Mouse (Mus musculus): ENCODE data around the gene Gpr135. TPM values are rescaled to one million over a fixed set of nuclear protein-coding genes. Genes with fewer than 3 reads are reported as not detected.
"Not testable (repeated sequence)": the region's sequence is repeated elsewhere in the genome, so short reads cannot be mapped to it uniquely, and the experiment has no call there.

The Gpr135 gene
- polyA plus RNA-seq, 1 experiment from 2014 or later, result 0.43 TPM

DNA sequence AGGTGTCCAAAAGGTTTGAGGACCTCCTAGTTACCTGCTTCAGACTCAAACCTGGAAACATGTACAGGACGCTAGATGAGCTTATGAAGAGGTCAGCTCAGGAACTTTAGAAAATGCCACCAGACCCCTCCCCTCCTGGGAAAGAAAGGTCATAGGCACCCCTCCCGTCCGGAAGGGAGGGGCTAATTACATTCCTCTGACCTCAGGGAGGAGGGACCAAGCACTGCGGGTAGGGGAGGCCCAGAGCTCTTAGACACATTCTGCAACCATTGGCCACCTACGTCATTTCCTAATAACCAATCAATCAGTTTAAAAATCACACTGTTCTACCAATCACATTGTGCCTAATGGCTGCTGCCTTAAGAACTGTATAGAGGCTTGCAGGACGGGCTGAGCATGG is 18.4 kb downstream of the Gpr135 start:
- 75% methylated on average over 6 of the region's 6 CpGs for WGBS
- H3K27me3 ChIP-seq (replicated peaks), result no peaks in the 10 kb centered on the region

DNA sequence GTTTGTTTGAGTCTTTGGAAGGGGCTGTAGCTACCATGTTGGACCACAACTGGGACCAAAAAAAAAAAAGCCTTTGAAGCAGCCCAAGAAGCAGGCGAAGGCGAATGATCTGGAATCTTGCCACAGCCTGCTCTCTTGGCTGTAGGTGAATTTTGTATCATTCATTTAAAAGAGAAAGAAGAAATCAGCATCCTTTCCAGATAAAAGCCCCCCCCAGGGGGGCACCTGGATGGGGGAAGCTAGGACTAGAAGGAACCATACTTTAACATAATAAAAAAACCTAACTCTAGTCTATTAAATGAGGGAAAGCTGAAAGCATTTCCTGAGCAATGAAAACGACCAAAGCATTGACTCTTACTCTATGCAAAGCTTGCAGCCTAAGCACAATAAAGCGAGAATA is 20.1 kb downstream of the Gpr135 start:
- Histone ChIP-seq H3K9me3 (peaks cover 11% of the 10 kb centered on the region; the same call in 1 of the 2 replicates), H3K4me3 (no peak overlapping the region), H3K27ac (replicated peaks) (no peak overlapping the region), H3K4me2 (no peak overlapping the region), H3K36me3 (no peaks in the 10 kb centered on the region), H3K9ac (no peak overlapping the region), H3K27me3 (replicated peaks) (no peaks in the 10 kb centered on the region), H3K4me1 (peaks cover 4% of the 10 kb centered on the region; the same call in 1 of the 2 replicates)
- no peak for ATAC-seq (ENCODE audit: extremely low read depth, insufficient number of reproducible peaks, low FRiP score, low TSS enrichment)
- 78% methylated on average over 4 of the region's 4 CpGs for WGBS

More for the DNA sequence above, 18.4 kb downstream of the Gpr135 start:
- Histone ChIP-seq H3K27ac (replicated peaks) (no peak overlapping the region), H3K9me3 (peaks cover 11% of the 10 kb centered on the region; the same call in 1 of the 2 replicates), H3K36me3 (no peaks in the 10 kb centered on the region), H3K4me2 (no peak overlapping the region), H3K9ac (no peak overlapping the region), H3K4me1 (no peaks in the 10 kb centered on the region), H3K4me3 (no peak overlapping the region)
- no peak for ATAC-seq (ENCODE audit: extremely low read depth, insufficient number of reproducible peaks, low FRiP score, low TSS enrichment)

DNA sequence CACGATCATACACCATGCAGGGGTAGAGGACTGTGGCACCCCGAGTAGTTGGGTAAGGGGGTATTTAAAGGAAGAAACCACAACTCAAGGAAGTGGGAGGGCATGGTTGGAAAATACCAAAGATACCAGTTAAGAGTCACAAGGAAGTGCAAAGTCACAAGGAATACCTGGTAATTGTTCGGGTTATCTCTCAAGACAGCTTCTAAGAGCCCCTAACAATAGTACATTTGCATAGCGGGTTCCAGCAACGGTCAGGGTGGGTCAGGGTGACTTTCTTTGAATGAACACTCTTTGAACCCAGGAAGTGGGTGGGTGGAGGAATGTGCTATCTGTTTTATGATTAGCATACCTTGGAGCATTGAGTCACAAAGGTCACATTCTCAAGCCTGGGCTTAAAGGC is 20.8 kb downstream of the Gpr135 start:
- H3K9ac ChIP-seq; H3K36me3 ChIP-seq; H3K4me3 ChIP-seq; H3K4me1 ChIP-seq; H3K4me2 ChIP-seq; H3K27ac ChIP-seq (replicated peaks); ATAC-seq (ENCODE audit: extremely low read depth, insufficient number of reproducible peaks, low FRiP score, low TSS enrichment); H3K27me3 ChIP-seq (replicated peaks): not testable (repeated sequence)
- 80% methylated on average over 5 of the region's 5 CpGs for WGBS
- peaks cover 11% of the 10 kb centered on the region; the same call in 1 of the 2 replicates for H3K9me3 ChIP-seq

DNA sequence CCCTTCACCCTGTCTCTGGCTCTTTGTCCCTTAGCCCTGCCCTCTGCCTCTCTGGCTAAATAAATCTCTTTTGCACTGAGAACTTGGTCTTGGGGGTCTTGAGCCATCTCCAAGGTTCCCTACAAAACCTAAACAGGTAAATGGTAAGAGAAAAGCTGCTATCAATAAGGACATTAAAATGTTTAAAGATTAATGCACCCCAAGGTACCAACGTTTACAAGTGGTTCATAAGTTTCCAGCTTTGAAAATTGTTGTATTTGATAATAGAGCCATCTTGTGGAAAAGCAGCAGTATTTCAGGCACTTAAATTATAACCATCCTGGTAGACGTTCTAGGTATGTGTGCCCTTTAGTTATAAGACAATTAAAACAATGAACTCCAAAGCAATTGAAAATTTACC is 23.4 kb downstream of the Gpr135 start:
- no peak overlapping the region for H3K27ac ChIP-seq (replicated peaks)
- H3K9ac ChIP-seq, result peak overlapping the region; percentile 29; the same call in 1 of the 2 replicates
- no peak for ATAC-seq (ENCODE audit: extremely low read depth, insufficient number of reproducible peaks, low FRiP score, low TSS enrichment)
- WGBS, result 3% methylated on average over 2 of the region's 2 CpGs
- no peaks in the 10 kb centered on the region for H3K27me3 ChIP-seq (replicated peaks)
- H3K36me3 ChIP-seq, result no peaks in the 10 kb centered on the region
- no peak overlapping the region for H3K4me2 ChIP-seq
- H3K9me3 ChIP-seq, result peaks cover 11% of the 10 kb centered on the region; the same call in 1 of the 2 replicates
- no peak overlapping the region for H3K4me3 ChIP-seq
- H3K4me1 ChIP-seq, result peaks cover 4% of the 10 kb centered on the region; the same call in 1 of the 2 replicates

DNA sequence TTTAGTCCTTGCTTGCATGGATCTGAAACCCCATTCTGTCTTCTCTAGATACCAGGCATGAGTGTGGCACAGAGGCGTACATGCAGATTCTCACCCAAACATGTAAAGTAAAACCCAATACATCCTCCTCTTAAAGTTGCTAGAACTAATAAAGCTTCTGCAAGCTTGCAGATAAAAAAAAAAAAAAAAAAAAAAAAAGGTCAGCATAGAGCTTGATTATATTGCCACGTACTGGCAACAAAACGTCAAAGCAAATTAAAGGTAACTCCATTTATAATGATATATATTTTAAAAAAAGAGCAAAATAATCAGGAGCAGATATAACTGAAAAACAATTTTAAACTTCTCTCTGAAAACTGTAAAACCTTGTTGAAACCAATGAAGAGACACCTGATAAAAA is 29.7 kb downstream of the Gpr135 start:
- no peak for ATAC-seq (ENCODE audit: extremely low read depth, insufficient number of reproducible peaks, low FRiP score, low TSS enrichment)
- H3K9me3 ChIP-seq, result peaks cover 7% of the 10 kb centered on the region
- no peak overlapping the region for H3K4me2 ChIP-seq
- H3K4me1 ChIP-seq, result peaks cover 33% of the 10 kb centered on the region
- no peaks in the 10 kb centered on the region for H3K36me3 ChIP-seq
- H3K27me3 ChIP-seq (replicated peaks), result no peaks in the 10 kb centered on the region
- 89% methylated on average over 3 of the region's 3 CpGs for WGBS
- no peak overlapping the region for H3K4me3 ChIP-seq
- H3K9ac ChIP-seq, result no peak overlapping the region
- no peak overlapping the region for H3K27ac ChIP-seq (replicated peaks)

DNA sequence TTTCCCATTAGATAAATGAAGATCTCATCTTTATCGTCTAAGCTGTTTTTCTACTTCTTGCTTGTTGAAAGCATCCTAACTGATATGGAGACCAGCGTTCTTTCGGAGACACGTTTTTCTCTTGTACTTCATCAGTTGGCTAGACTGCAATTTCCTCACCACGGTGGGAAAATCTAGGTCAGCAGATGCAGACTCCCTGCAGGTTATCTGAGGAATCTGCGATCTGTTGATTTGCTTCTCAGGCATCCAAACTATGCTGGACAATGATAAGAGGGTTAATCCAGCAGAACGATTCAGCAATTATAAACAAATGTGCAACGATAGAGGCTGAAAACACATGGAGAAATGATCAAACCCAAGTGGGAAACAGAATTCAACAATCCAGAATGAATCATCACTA is 31.4 kb downstream of the Gpr135 start:
- H3K36me3 ChIP-seq, result no peaks in the 10 kb centered on the region
- 28% methylated on average over 8 of the region's 8 CpGs for WGBS
- no peak overlapping the region for H3K4me3 ChIP-seq
- 0 out of 2 replicates have a peak overlapping the region, but pooled peaks have one; percentile 4 for H3K4me2 ChIP-seq
- H3K4me1 ChIP-seq, result peaks cover 35% of the 10 kb centered on the region
- H3K9ac ChIP-seq, result no peak overlapping the region
- peaks cover 7% of the 10 kb centered on the region for H3K9me3 ChIP-seq
- no peak for ATAC-seq (ENCODE audit: extremely low read depth, insufficient number of reproducible peaks, low FRiP score, low TSS enrichment)
- peak overlapping the region; percentile 53 for H3K27ac ChIP-seq (replicated peaks)
- H3K27me3 ChIP-seq (replicated peaks), result no peaks in the 10 kb centered on the region

DNA sequence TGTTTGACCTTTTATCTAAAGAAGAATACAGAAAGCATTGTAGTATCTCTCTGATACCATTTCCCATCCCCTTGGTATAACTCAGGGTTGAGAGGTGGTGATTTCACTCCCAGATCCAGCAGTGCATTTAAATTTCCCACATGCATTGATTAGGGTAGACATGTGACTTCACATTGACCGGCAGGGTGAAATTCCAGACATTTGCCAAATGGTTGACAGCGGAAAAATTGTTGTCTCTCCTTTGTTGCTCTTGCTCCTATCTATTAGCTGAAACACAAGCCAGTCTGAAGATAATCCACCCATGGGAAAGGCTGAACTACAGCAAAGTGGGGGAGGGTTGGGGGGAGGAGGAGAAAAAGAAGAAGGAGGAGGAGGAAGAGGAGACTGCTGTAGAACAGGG is 32.1 kb downstream of the Gpr135 start:
- Histone ChIP-seq H3K4me3 (no peak overlapping the region), H3K9me3 (peaks cover 7% of the 10 kb centered on the region), H3K4me2 (no peak overlapping the region), H3K36me3 (no peaks in the 10 kb centered on the region), H3K27me3 (replicated peaks) (no peaks in the 10 kb centered on the region), H3K27ac (replicated peaks) (peak overlapping the region; percentile 53), H3K4me1 (peaks cover 35% of the 10 kb centered on the region), H3K9ac (no peak overlapping the region)
- 22% methylated on average over 2 of the region's 2 CpGs for WGBS
- no peak for ATAC-seq (ENCODE audit: extremely low read depth, insufficient number of reproducible peaks, low FRiP score, low TSS enrichment)

DNA sequence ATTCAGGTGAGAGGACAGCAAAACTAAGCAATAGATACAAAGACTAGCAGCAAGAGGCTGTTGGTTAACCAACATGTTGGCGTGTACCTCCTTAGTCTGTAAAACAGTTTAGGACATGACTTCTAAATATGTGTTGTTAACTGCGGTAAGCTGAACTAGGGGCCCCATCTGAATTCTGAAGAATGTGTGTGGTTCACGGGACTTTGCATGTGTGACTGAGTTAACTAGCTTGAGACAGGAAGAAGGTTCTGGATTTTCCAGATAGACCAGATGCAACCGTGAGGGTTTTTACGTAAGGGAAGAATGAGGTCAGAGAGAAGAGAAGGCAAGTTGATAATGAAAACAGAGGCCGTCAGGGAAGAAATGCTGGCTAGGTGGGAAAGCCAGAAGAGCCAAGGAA is 33.9 kb downstream of the Gpr135 start:
- 56% methylated on average over 6 of the region's 6 CpGs for WGBS
- peak overlapping the region; percentile 81 for H3K27ac ChIP-seq (replicated peaks)

DNA sequence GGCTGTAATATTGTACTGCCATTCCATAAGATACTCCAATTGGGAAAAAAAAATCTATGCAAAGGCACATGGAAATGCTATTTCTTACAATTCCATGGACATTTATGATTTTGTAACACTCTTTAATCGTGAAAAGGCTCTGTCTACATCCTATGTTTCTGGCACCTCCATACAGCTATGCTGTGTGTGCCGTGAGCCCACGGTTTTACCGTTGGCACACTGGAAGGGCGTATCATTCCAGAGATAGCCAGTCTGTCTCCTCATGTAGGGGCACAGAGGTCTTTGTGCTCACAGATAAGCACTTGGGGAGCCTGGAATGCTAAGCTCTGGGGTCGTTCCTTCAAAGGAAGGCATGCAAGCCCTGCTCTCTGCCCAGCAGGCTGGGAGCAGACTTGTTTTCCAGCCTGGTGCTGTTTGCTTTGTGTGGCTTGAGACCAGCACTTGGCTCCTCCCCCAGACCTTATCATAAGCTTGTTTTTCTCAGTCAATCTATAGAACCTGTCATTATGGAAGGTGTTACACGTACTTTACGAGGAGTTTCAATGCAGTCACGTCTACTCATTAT is 34.7 kb downstream of the Gpr135 start:
- Histone ChIP-seq H3K36me3 (no peaks in the 10 kb centered on the region), H3K27ac (replicated peaks) (peak overlapping the region; percentile 81), H3K4me3 (no peak overlapping the region), H3K27me3 (replicated peaks) (no peaks in the 10 kb centered on the region), H3K9ac (no peak overlapping the region), H3K4me1 (peaks cover 35% of the 10 kb centered on the region), H3K9me3 (peaks cover 7% of the 10 kb centered on the region), H3K4me2 (no peak overlapping the region)
- WGBS, result 20% methylated on average over 9 of the region's 9 CpGs
- ATAC-seq (ENCODE audit: extremely low read depth, insufficient number of reproducible peaks, low FRiP score, low TSS enrichment), result no peak

More for the DNA sequence above, 33.9 kb downstream of the Gpr135 start:
- no peak overlapping the region for H3K9ac ChIP-seq
- H3K4me3 ChIP-seq, result no peak overlapping the region
- no peaks in the 10 kb centered on the region for H3K36me3 ChIP-seq
- H3K4me1 ChIP-seq, result peaks cover 35% of the 10 kb centered on the region
- H3K4me2 ChIP-seq, result no peak overlapping the region
- peaks cover 7% of the 10 kb centered on the region for H3K9me3 ChIP-seq
- no peak for ATAC-seq (ENCODE audit: extremely low read depth, insufficient number of reproducible peaks, low FRiP score, low TSS enrichment)
- H3K27me3 ChIP-seq (replicated peaks), result no peaks in the 10 kb centered on the region

DNA sequence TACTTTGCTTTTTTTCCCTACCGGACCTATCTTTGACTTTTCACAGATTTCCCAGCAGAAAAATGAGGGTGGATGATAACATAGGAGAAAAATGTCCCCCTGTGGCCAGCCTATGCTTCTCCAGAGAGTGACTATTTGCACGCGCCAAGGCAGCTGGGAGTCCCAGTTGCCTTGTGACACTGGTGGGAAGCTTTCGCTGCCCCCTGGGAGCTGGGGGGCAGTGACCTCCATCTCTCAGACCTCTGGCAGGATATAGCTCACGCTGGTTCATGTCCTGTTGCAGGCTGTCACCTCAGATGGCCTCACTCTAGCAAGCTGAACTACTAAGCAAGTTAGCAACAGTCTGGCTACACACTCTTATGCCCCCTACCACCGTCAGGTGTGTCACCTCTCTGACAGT is 39.1 kb downstream of the Gpr135 start:
- no peak for ATAC-seq (ENCODE audit: extremely low read depth, insufficient number of reproducible peaks, low FRiP score, low TSS enrichment)

DNA sequence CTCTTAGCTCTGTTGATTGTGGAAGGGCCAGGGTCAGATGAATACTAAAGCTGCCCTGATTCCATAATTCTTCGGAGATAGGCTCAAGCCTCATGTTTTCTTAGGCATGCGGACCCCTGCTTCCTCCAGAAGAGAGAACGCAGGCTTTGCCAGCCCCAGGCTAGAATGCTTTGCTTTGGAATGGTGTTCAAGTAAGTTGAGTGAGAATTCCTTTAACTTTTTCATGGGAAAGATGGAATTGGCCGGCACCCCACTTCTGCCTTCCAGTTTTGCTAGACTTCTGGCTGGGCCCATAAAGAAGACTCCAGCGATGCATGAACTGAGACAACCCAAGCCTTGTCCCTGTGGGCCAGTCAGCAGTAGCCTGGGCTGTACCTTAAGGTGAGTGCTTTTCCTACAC is 39.8 kb downstream of the Gpr135 start:
- no peak for ATAC-seq (ENCODE audit: extremely low read depth, insufficient number of reproducible peaks, low FRiP score, low TSS enrichment)
- H3K36me3 ChIP-seq, result no peaks in the 10 kb centered on the region
- H3K27me3 ChIP-seq (replicated peaks), result no peaks in the 10 kb centered on the region
- WGBS, result 75% methylated on average over 5 of the region's 5 CpGs
- no peaks in the 10 kb centered on the region for H3K9me3 ChIP-seq
- peak overlapping the region; percentile 21; the same call in 1 of the 2 replicates for H3K27ac ChIP-seq (replicated peaks)
- peaks cover 2% of the 10 kb centered on the region for H3K4me1 ChIP-seq
- no peak overlapping the region for H3K4me2 ChIP-seq
- H3K9ac ChIP-seq, result no peak overlapping the region
- no peak overlapping the region for H3K4me3 ChIP-seq

More for the DNA sequence above, 39.1 kb downstream of the Gpr135 start:
- H3K4me1 ChIP-seq, result peaks cover 8% of the 10 kb centered on the region
- H3K9me3 ChIP-seq, result no peaks in the 10 kb centered on the region
- WGBS, result 72% methylated on average over 6 of the region's 6 CpGs
- H3K4me2 ChIP-seq, result no peak overlapping the region
- no peak overlapping the region for H3K4me3 ChIP-seq
- no peaks in the 10 kb centered on the region for H3K36me3 ChIP-seq
- H3K27ac ChIP-seq (replicated peaks), result 0 out of 2 replicates have a peak overlapping the region, but pooled peaks have one; percentile 17
- no peak overlapping the region for H3K9ac ChIP-seq
- no peaks in the 10 kb centered on the region for H3K27me3 ChIP-seq (replicated peaks)

DNA sequence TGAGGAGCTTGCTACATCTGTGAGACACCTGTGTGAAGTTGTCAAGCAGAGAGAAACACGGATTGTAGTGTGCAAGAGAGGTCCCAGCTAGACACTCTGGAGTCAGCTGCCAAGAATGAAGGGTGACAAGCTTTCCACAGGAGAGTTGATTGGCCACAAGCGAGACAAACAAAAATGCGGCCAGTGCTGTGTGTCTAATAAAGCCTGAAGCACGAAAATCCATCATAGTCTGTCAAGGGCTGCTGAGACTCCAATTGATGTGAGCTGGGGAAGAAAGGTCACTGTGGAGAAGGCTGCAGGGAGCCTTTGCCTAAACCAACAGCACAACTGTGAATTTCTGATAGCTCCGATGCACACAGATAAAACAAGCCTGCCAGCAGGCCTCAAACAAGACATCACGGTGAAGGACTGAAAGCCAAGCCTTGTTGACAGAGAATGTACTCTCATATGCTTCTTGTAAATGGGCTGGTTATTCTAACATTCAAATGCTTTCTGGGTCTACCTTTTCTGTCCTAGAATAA is 45.6 kb downstream of the Gpr135 start:
- no peaks in the 10 kb centered on the region for H3K27me3 ChIP-seq (replicated peaks)
- H3K9me3 ChIP-seq, result peaks cover 8% of the 10 kb centered on the region
- ATAC-seq (ENCODE audit: extremely low read depth, insufficient number of reproducible peaks, low FRiP score, low TSS enrichment), result no peak
- no peak overlapping the region for H3K9ac ChIP-seq
- WGBS, result 42% methylated on average over 6 of the region's 6 CpGs
- no peak overlapping the region for H3K4me3 ChIP-seq
- H3K27ac ChIP-seq (replicated peaks), result no peak overlapping the region
- no peak overlapping the region for H3K4me2 ChIP-seq
- H3K4me1 ChIP-seq, result peaks cover 32% of the 10 kb centered on the region
- no peaks in the 10 kb centered on the region for H3K36me3 ChIP-seq
